Mouse (Mus musculus) G1E (cell line): ENCODE data around the gene Fam19a5. TPM values are rescaled to one million over a fixed set of nuclear protein-coding genes. Genes with fewer than 3 reads are reported as not detected.

ENCODE experiments used
- ATAC-seq: 2 replicates; pipeline ENCODE4 v1.8.0; 2016; ENCODE audit warnings: mild to moderate bottlenecking; ENCODE audit not compliant: insufficient number of reproducible peaks, poor library complexity, low FRiP score, severe bottlenecking; ENCODE audit errors: extremely low read depth
- DNase-seq: peaks from one replicate; pipeline ENCODE4 v3.0.0; 2012; ENCODE audit warnings: low spot score
- H3K27me3 ChIP-seq: 2 replicates; pipeline ENCODE4 v1.6.1; 2012; ENCODE audit warnings: mild to moderate bottlenecking, low read length, inconsistent platforms; ENCODE audit not compliant: insufficient read depth
- H3K36me3 ChIP-seq: replicated peaks from 2 replicates; pipeline ENCODE3; 2012; ENCODE audit warnings: mild to moderate bottlenecking, inconsistent platforms
- H3K4me1 ChIP-seq: 2 replicates; pipeline ENCODE4 v1.6.1; 2012; ENCODE audit warnings: low read depth, low read length, inconsistent platforms, mixed read lengths; ENCODE audit not compliant: insufficient read depth
- H3K4me3 ChIP-seq: 2 replicates; pipeline ENCODE4 v1.5.1; 2012; ENCODE audit warnings: low read depth, mild to moderate bottlenecking, inconsistent platforms, low read length, moderate library complexity, mixed read lengths
- H3K9me3 ChIP-seq: replicated peaks from 2 replicates; pipeline ENCODE4 v1.6.1; 2012; ENCODE audit warnings: inconsistent platforms
- CTCF ChIP-seq: IDR thresholded peaks from 2 replicates; pipeline ENCODE4 v1.5.1; 2012; ENCODE audit warnings: low read depth, low read length, inconsistent platforms, mixed read lengths
- GATA1 ChIP-seq: IDR thresholded peaks from 2 replicates; pipeline ENCODE4 v1.6.1; 2012; ENCODE audit warnings: borderline replicate concordance, low read length, inconsistent platforms, mixed read lengths
- GATA2 ChIP-seq: IDR thresholded peaks from 2 replicates; pipeline ENCODE4 v1.6.1; 2012; ENCODE audit warnings: low read depth, low read length, inconsistent platforms, borderline replicate concordance
- POLR2AphosphoS5 ChIP-seq: IDR thresholded peaks from 2 replicates; pipeline ENCODE4 v1.6.1; 2012; ENCODE audit warnings: low read depth, low read length, inconsistent platforms; ENCODE audit not compliant: insufficient replicate concordance
- TAL1 ChIP-seq: conservative IDR thresholded peaks from 2 replicates; pipeline ENCODE4 v1.6.1; 2012; ENCODE audit warnings: low read depth, low read length, inconsistent platforms, mixed read lengths
- polyA plus RNA-seq: library from polyadenylated mRNA; stranded (reverse); fragments of >175 nt; gene quantifications from 2 replicates; pipeline ENCODE4 v1.2.3, GENCODE M21; 2012
- total RNA-seq, 2 experiments: library from RNA; stranded (forward) in 1 of 2; stranded (reverse) in 1 of 2; fragments of 200-1000 nt in 1 of 2; fragments of >200 nt in 1 of 2; fragmentation: Nextera tagmentation in 1 of 2; gene quantifications; 2 replicates each; pipeline ENCODE4 v1.2.3; 2014 to 2017

Gene Fam19a5
- total and polyA plus RNA-seq, 3 experiments: not detected

DNA sequence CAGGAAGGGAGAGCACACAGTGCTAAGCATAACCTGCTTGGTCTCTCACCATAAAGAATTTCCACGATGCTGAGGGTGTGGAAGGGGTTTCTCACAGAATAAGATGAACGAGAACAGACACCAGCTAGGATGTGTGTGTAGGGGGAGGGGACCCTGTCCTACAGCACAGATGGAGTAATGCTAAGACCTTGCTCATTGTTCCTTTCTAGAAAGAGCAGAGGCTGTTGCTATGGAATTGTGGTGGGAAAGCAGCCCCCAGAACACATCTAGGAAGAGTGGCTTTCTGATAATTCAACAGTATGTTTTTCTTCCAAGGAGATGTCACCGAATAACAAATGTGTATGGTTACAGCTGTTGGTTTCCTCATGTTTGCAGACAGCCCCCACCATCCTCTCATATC is 211.4 kb downstream of the Fam19a5 start:
- ATAC-seq (no peak), DNase-seq (no peak)
- H3K36me3 ChIP-seq: no peaks in the 10 kb centered on the region
- H3K27me3 ChIP-seq: no peaks in the 10 kb centered on the region
- no peak overlapping the region for H3K4me3 ChIP-seq
- H3K4me1 ChIP-seq: no peaks in the 10 kb centered on the region
- TF ChIP-seq TAL1: no peak
- TF ChIP-seq GATA2: no peak
- peaks cover 83% of the 10 kb centered on the region for H3K9me3 ChIP-seq

DNA sequence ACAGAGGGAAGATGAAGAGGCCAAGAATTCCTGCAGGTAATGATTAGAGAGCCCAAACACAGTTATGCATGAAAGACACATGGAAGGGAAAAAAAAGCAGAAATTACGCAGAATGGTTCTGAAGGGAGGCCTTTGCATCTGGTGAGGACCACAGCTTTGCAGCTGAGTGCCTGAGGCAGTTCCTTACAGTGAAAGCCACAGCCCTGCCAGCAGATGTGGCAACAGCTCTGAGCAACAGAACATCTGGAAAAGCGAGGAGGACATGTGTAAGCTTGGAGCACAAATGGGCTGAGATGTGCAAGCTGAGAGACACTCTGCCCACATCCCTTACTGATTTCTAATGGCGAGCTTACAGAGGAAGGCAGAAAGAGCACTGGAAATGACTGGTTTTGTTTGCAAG is 221.8 kb downstream of the Fam19a5 start:
- peaks cover 48% of the 10 kb centered on the region for H3K9me3 ChIP-seq
- no peak for TF ChIP-seq GATA1
- no peak for TF ChIP-seq TAL1
- TF ChIP-seq GATA2: no peak
- TF ChIP-seq POLR2AphosphoS5: no peak
- no peak for TF ChIP-seq CTCF
- H3K27me3 ChIP-seq: no peaks in the 10 kb centered on the region
- DNase-seq (no peak), ATAC-seq (no peak)
- no peaks in the 10 kb centered on the region for H3K4me1 ChIP-seq
- no peak overlapping the region for H3K4me3 ChIP-seq
- H3K36me3 ChIP-seq: no peaks in the 10 kb centered on the region

DNA sequence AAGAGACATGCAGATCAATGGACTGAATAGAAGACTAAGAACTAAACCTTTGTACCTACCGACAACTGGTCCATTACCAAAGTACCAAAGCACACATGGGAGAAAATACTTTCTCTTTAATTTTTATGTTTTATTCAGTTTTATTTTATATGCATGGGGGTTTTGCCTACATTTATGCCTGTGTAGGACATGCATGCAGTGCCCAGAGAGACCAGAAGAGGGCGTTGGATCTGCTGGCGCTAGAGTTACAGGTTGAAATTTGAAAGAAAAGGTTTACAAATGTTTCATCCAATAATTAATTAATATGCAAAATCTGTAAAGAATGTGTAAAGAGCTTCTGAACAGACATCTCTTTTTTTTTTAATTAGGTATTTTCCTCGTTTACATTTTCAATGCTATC is 229.9 kb downstream of the Fam19a5 start:
- H3K9me3 ChIP-seq: peaks cover 12% of the 10 kb centered on the region
- no peaks in the 10 kb centered on the region for H3K4me1 ChIP-seq
- ATAC-seq (no peak), DNase-seq (no peak)
- H3K36me3 ChIP-seq: no peaks in the 10 kb centered on the region
- TF ChIP-seq GATA1 (no peak), GATA2 (no peak), CTCF (no peak), TAL1 (no peak), POLR2AphosphoS5 (no peak)
- no peak overlapping the region for H3K4me3 ChIP-seq
- no peaks in the 10 kb centered on the region for H3K27me3 ChIP-seq

DNA sequence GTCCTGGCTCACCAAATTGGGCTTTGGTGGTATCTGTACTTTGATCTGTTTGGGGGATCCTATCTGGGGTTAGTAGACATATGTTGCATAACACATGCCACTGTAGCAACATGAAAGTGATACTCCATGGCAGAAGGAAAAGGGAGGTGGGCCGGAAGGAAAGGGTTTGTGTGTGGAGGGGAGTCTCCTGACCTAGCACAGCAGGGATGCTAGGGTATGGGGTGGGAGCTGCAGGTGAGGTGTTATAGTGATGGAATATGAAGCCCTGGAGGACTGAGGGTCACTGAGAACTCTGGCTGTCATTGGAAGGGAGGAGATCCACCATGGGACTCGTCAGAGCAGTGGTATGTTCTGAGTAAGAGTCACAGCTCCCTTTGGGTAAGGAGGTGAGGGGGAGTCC is 239.2 kb downstream of the Fam19a5 start:
- Histone ChIP-seq H3K9me3 (peaks cover 48% of the 10 kb centered on the region), H3K36me3 (no peaks in the 10 kb centered on the region)
- TF ChIP-seq TAL1 (no peak), GATA1 (no peak), GATA2 (no peak), POLR2AphosphoS5 (no peak), CTCF (no peak)

DNA sequence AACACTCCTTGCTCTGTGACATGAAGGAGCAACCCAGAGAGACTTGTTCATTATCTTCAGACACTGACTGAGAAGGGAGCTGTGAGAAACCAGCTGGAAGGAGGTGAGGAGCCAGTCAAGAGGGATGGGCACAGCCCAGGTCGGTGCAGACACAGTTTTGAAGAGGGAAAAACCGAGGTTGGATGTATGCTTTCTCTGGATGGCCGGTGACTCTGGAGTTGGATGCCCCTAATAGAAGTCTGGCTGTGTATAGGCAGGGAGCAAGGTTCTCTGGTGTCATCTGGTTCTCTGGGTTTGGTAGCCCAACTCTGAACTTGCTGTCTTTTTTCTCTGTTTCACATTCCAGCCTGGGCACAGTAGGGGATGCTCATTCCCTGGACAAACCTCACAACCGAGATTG is 245.6 kb downstream of the Fam19a5 start:
- Histone ChIP-seq H3K4me1 (no peaks in the 10 kb centered on the region), H3K4me3 (no peak overlapping the region), H3K9me3 (peaks cover 56% of the 10 kb centered on the region), H3K27me3 (no peaks in the 10 kb centered on the region), H3K36me3 (no peaks in the 10 kb centered on the region)
- DNase-seq (no peak), ATAC-seq (no peak)
- no peak for TF ChIP-seq POLR2AphosphoS5

More for the DNA sequence above, 239.2 kb downstream of the Fam19a5 start:
- no peak for ATAC-seq
- no peaks in the 10 kb centered on the region for H3K4me1 ChIP-seq
- DNase-seq: no peak
- H3K27me3 ChIP-seq: no peaks in the 10 kb centered on the region
- no peak overlapping the region for H3K4me3 ChIP-seq

DNA sequence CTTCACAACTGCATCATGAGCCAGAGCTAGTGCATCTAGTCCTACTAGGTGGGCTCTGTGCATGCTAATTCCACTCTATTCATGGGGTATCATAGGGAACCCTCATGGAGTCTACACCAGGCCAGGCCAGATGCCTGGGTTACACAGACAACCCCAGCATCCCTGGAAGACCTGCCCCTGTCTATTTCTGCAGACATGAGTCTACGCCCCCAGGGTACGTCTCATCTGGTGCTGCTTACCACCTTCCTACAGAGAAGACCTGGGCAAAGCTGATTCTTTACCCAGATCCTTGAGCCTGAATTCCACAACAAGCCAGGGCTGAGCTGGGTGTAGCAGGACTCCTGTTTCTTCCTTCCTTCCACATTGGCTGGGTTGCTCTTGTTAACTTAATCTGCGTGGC is 249.6 kb downstream of the Fam19a5 start:
- Histone ChIP-seq H3K27me3 (no peaks in the 10 kb centered on the region), H3K9me3 (peaks cover 75% of the 10 kb centered on the region), H3K4me1 (no peaks in the 10 kb centered on the region), H3K4me3 (no peak overlapping the region), H3K36me3 (no peaks in the 10 kb centered on the region)
- ATAC-seq (no peak), DNase-seq (no peak)
- no peak for TF ChIP-seq GATA2
- no peak for TF ChIP-seq TAL1
- TF ChIP-seq CTCF: no peak

DNA sequence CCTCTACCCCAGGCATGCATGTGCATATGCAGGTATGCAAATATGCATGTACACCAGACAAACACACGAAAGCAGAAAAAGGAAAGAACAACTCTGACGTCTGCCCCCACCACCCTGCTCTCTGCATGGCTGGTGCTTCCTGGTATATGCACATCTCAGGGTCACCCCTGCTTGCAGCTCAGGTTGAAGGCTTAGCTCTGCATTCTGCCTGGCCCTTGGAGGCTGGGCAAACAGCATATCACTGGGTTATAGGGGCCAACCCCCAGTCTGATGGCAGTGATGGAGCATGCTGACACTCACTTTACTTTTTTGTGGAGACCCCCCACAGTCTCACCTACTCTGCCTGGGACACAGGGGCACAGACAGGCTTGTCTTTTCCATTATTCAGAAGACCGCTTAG is 252.5 kb downstream of the Fam19a5 start:
- H3K9me3 ChIP-seq: peaks cover 74% of the 10 kb centered on the region
- TF ChIP-seq TAL1: no peak
- no peak for TF ChIP-seq GATA2
- TF ChIP-seq GATA1: no peak
- TF ChIP-seq POLR2AphosphoS5: no peak
- no peak for TF ChIP-seq CTCF
- H3K27me3 ChIP-seq: no peaks in the 10 kb centered on the region
- H3K4me1 ChIP-seq: no peaks in the 10 kb centered on the region
- DNase-seq: no peak
- no peak overlapping the region for H3K4me3 ChIP-seq
- no peak for ATAC-seq
- H3K36me3 ChIP-seq: no peaks in the 10 kb centered on the region
